Mouse (Mus musculus) megakaryocyte, adult 5-6 weeks (primary cell): ENCODE results near the gene Nsg2. TPM values are rescaled to one million over a fixed set of nuclear protein-coding genes. Genes with fewer than 3 reads are reported as not detected.

Experiments used
- ATAC-seq: 2 replicates; pipeline ENCODE4 v1.8.0; 2016; ENCODE audit warnings: mild to moderate bottlenecking, inconsistent platforms; ENCODE audit not compliant: poor library complexity, severe bottlenecking
- total RNA-seq, 2 experiments: library from RNA; stranded (forward) in 1 of 2; stranded (reverse) in 1 of 2; fragments of 153-499, 151-499 nt in 1 of 2; fragments of 221-1000, 200-1000 nt in 1 of 2; gene quantifications; 2 replicates each; pipeline versions ENCODE4 v1.2.3 to v1.2.4; 2015 to 2017

The Nsg2 gene
- total RNA-seq, 2 experiments from 2014 or later: 0.20 to 1.1 TPM

GRCm38 (mm10) chr11:32011867-32012603 lies 11.8 kb downstream of the Nsg2 start:
- ATAC-seq: no peak

GRCm38 (mm10) chr11:32013014-32013427 lies 12.8 kb downstream of the Nsg2 start:
- no peak for ATAC-seq

- ATAC-seq: no peak
Observed at GRCm38 (mm10) chr11:32013561-32013960, 13.3 kb downstream of the Nsg2 start.

GRCm38 (mm10) chr11:32018201-32018600 lies 17.9 kb downstream of the Nsg2 start:
- ATAC-seq: no peak

DNA sequence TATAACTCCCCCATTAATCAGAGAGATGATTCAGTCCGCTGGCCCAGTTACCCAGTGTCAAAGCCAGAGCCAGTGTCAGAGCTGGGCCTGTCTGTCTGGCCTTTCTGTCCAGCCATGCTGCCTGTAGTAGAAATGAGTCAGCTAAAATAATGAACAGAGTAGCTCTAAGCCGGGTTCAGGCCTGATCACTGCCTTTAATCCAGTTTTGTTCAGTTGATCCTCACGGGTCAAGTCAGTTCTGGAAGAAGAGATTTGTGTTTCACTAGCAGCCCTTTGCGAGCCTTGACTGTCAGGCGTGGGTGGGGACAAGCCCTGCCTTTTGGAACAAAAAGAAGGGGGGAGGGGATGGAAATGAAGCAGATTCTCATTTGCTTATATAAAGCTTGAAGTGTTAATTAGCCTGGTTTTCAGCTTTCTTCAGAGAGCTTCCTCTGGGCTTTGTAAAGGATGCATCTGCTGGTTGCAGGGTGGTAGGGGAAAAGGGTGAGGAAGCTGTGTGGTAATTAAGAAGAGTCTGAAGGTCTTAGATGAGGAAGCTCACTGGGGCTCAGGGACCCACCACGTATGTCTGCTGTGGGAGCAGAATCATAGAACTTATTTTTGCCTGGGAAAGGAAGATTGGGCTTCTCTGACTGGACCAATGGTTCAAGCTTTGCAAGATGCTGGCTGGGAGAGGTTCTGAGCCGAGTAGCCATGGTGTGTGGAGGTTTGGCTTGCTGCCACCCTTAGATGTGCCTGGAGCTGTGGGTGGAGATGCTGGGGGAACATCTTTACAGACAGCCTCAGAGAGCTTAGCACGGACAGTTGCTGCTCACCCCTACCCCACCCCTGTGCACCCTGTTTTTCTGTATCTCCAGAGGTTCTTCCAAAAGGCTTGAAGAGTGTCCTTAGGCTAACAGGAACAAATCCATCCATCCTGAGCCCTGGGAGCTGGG lies 20.0 kb downstream of the Nsg2 start:
- no peak for ATAC-seq

DNA sequence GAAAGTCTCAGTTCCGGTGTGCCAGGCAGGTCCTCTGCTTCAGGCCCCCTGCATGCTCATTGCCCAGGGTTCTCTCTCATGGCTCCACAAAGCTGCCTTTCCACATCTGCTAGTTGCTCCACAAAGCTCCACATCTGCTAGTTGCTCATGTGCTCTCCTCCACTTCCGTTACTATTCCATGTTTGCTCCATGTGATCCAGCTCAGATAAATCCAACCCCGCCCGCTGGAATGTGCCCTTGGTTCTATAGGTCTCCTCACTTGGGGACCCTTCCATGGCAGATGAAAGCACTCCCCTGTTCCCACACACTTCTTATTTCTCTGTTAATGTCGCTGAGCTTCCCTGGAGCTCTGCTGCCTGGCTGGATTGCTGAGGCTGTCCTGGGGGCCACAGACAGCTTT lies 26.4 kb downstream of the Nsg2 start:
- ATAC-seq: no peak

GRCm38 (mm10) chr11:32027474-32028342 lies 27.4 kb downstream of the Nsg2 start:
- no peak for ATAC-seq

DNA sequence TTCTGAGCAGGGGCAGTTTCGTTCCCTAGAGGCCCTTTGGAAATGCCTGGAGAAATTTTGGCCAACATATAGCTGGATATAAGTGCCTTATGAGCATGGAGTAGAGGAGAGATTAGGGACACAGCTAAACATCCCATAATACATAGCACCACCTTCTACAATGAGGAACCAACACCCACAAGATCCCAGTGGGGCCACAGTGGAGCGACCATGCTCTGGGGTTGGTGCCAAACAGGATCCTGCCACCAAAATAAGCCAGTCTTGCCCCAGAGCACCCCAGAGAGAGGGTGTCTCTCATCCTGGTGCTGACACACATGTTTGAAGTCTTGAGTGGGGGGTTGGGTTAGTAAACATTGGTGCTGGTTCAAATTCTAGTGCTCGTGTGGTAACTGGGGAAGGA lies 28.3 kb downstream of the Nsg2 start:
- no peak for ATAC-seq

GRCm38 (mm10) chr11:32029356-32029755 lies 29.1 kb downstream of the Nsg2 start:
- ATAC-seq: no peak

- no peak for ATAC-seq
Observed at GRCm38 (mm10) chr11:32031396-32031795, 31.1 kb downstream of the Nsg2 start.

GRCm38 (mm10) chr11:32032053-32032452 lies 31.8 kb downstream of the Nsg2 start:
- no peak for ATAC-seq

DNA sequence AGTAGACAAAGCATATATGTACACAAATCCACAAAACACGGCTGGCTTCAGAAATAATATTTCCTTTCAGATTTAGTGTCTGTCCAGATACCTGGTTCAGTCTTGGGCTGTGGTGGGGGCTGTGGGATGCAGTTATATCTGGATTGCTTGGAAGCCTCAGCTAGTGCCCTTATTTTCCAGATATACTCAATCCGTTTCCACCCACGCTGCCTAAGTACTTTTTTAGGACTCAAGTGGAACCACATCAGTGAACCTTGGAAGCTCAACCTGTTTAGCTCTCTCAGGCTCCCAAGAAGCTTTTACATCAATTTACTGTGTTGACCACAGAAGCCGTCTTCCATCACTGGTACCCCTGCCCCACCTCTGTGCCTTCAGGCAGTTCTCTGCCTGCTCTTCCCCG lies 35.6 kb downstream of the Nsg2 start:
- ATAC-seq: no peak

GRCm38 (mm10) chr11:32039656-32040055 lies 39.4 kb downstream of the Nsg2 start:
- peak; percentile 43; the same call in 1 of the 2 replicates for ATAC-seq

GRCm38 (mm10) chr11:32057389-32057788 lies 57.1 kb downstream of the Nsg2 start:
- no peak for ATAC-seq

DNA sequence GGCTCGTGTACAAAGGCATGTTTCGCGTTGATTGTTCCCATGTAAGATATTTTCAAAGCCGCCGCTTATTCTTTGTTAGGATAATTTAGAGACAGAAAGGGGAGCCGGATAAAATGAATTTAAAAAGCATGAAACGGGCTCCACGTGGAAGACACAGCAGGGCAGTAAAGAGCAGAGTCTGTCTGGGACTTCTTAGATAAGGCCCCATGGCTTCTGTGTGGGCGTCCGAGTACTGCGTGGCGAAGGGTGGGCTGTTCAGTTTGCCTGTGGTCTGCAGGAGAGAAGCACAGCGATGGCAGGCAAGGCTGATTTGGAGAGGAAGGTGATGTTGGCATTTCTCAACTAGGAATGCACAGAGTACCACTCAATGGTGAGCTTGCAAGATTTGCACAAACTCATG lies 57.6 kb downstream of the Nsg2 start:
- no peak for ATAC-seq

- no peak for ATAC-seq
Observed at GRCm38 (mm10) chr11:32061020-32061419, 60.8 kb downstream of the Nsg2 start.

DNA sequence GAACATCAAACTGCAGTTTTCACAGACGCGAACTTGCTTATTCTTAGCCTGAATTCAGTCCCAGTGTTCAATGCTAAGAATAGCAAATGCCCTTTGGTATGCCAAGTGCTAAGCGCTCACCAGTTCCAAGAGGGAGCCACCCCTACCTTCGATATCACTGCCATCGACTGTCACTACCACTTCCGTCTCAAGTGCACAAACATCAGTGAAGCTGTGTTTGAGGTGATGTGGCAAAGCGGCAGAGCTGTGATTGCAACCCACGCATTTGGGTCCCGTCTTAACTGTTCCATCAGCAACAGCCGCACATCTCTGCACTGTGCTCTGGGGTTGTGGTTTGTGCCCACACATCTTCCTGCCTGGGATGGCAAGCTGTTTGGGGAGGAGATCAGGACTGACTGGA lies 61.6 kb downstream of the Nsg2 start:
- no peak for ATAC-seq

DNA sequence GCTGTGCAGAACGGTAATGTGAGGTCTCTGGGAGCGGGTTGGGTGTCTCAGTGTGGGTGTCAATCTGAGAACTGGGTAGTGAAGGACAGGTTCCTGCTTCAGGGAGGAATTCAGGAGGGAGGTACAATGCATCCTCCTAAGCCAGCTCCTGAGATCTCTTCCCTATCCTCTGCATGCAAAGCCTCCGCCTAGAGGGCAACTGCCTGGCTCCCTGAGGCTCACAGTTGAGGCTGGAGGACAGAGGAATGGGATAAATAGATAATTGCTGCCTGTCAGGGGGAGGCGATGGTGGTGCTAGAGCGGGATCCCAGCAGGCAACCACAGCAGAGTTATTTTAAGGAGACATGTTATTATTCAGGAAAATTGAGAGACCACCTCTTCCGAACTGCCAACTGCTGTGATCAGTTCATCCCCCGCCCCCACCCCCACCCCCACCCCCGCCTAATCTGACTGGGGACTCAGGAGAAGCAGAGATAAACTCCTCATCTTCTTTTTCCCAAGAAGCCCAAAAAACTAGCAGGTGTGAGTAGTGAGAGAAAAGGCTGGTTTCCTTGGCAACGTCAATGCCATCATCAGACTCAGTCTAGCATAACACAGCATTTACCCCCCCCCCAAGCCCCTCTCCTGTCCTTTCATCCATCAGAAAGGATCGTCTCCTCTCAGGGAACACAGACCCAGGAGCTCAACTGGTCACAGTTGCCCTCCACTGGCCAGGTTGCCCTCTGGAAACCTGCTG lies 63.7 kb downstream of the Nsg2 start:
- no peak for ATAC-seq

GRCm38 (mm10) chr11:32064511-32064862 lies 64.2 kb downstream of the Nsg2 start:
- ATAC-seq: no peak

- ATAC-seq: no peak
Observed at GRCm38 (mm10) chr11:32068736-32069490, 68.7 kb downstream of the Nsg2 start.
